8 mouse cellular contexts compared by ENCODE assay signal in the genomic region with DNA sequence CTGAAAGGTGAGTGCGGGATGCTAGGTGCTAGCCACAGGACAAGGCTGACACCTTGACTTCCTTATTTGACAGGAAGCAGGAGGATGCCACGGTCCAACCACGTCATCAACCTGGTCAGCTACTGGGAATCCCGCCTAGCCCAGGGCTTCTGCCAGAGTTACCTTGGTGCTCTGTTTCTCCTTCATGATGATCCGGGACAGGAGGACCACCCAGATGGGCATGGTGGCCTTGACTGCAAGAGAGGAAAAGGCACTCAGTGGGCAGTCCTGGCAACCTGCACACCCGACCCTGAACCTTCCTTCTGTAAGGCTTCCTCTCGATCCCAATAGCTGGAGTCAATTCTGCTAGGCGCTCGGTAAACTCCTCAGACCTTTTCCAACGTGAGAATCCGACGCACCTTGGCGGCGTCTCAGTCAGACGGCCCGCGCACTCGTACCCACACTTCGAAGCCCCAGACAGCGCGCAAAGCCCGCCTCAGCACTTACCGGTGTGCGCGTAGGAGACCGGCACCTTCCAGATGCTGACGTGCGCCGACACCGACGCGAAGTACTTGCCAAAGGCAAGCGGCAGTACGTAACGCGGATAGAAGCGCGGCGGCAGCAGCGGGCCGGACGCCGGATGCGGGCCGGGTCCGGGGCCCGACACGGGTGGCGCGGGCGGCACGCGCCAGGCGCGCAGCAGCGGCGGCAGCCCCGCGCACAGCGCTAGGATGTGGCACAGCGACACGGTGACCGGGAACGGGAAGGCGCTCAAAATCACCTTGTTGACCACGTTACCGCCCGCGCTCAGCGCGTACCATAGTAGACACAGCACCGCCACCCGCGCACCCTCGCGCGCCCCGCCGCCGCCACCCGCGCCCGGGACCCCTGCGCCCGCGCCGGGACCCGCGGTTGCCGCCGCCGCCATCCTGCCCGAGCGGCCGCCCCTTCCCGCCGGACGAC. TPM values are rescaled to one million over a fixed set of nuclear protein-coding genes. Genes with fewer than 3 reads are reported as not detected.
DNase-seq lines count a peak whose midpoint lies in the region; ATAC-seq and TF ChIP-seq lines count a peak whose summit lies in the region.

A gene (minus strand): TSS at position 935 of the 942 bp plus-strand sequence.

- peak; percentile 69 for DNase-seq in 3T3-L1 (ENCODE audit: low read depth, low spot score)
- no peak for DNase-seq in ES-E14 (ENCODE audit: low read depth, low spot score)
- DNase-seq in embryo, embryonic 10.5 days (ENCODE audit: low spot score): peak; percentile 22
- no peak for DNase-seq in gastrocnemius, postnatal 4 days (ENCODE audit: low spot score in 2 of 2)
- DNase-seq in midbrain, embryonic 14.5 days: no peak
- DNase-seq in splenic B cell, adult 2 months (ENCODE audit: low read depth, low spot score): peak; percentile 73

- peaks cover 39% of the 10 kb centered on the region for H3K36me3 ChIP-seq in ES-E14 (ENCODE audit: control insufficient read depth, insufficient read depth, low read length, poor library complexity, severe bottlenecking)
- peaks cover 23% of the 10 kb centered on the region for H3K36me3 ChIP-seq in intestine, embryonic 15.5 days
- peaks cover 59% of the 10 kb centered on the region for H3K36me3 ChIP-seq in limb, embryonic 13.5 days
- peaks cover 32% of the 10 kb centered on the region for H3K36me3 ChIP-seq in midbrain, embryonic 14.5 days (ENCODE audit: control insufficient read depth, insufficient read depth, low read length)
- H3K36me3 ChIP-seq in splenic B cell, adult 2 months (ENCODE audit: control insufficient read depth, insufficient read depth, low read length, poor library complexity, severe bottlenecking): peaks cover 7% of the 10 kb centered on the region

- under 1% methylated on average over 97 of the region's 98 CpGs for WGBS in intestine, embryonic 15.5 days
- WGBS in limb, embryonic 13.5 days: under 1% methylated on average over 67 of the region's 98 CpGs
- under 1% methylated on average over 96 of the region's 98 CpGs for WGBS in midbrain, embryonic 14.5 days

- peak within 1 kb of the TSS; percentile 98 for H3K9ac ChIP-seq in ES-E14 (ENCODE audit: insufficient read depth, low read depth, low read length, poor library complexity, severe bottlenecking)
- peak within 1 kb of the TSS; percentile 76 for H3K9ac ChIP-seq in intestine, embryonic 15.5 days
- peak within 1 kb of the TSS; percentile 92 for H3K9ac ChIP-seq in limb, embryonic 13.5 days
- H3K9ac ChIP-seq in midbrain, embryonic 14.5 days (replicated peaks; ENCODE audit: low read length): peak within 1 kb of the TSS; percentile 77

- no peaks in the 10 kb centered on the region for H3K9me3 ChIP-seq in ES-E14 (ENCODE audit: control insufficient read depth, insufficient read depth, low read depth, low read length)
- H3K9me3 ChIP-seq in intestine, embryonic 15.5 days: no peaks in the 10 kb centered on the region
- H3K9me3 ChIP-seq in limb, embryonic 13.5 days: no peaks in the 10 kb centered on the region
- no peaks in the 10 kb centered on the region for H3K9me3 ChIP-seq in midbrain, embryonic 14.5 days (ENCODE audit: control insufficient read depth, low read length)

- H3K4me1 ChIP-seq in ES-E14 (ENCODE audit: control insufficient read depth in 2 of 2, insufficient read depth in 2 of 2, low read length in 2 of 2, poor library complexity in 1 of 2): peaks cover 0 to 13% of the 10 kb centered on the region in 2 experiments; a peak in 2 of 4 replicates
- peaks cover 21% of the 10 kb centered on the region for H3K4me1 ChIP-seq in intestine, embryonic 15.5 days (replicated peaks)
- H3K4me1 ChIP-seq in limb, embryonic 13.5 days: peaks cover 31% of the 10 kb centered on the region
- peaks cover 22% of the 10 kb centered on the region for H3K4me1 ChIP-seq in midbrain, embryonic 14.5 days (ENCODE audit: control insufficient read depth, insufficient read depth, low read length)

- H3K4me3 ChIP-seq in ES-E14 (ENCODE audit: insufficient read depth in 1 of 2, low read depth in 1 of 2, low read length in 2 of 2, poor library complexity in 1 of 2, severe bottlenecking in 1 of 2): peak within 1 kb of the TSS; percentile 85 to 99
- H3K4me3 ChIP-seq in intestine, embryonic 15.5 days (replicated peaks): peak within 1 kb of the TSS; percentile 79
- peak within 1 kb of the TSS; percentile 93 for H3K4me3 ChIP-seq in limb, embryonic 13.5 days
- peak within 1 kb of the TSS; percentile 74 for H3K4me3 ChIP-seq in midbrain, embryonic 14.5 days (replicated peaks; ENCODE audit: low read depth, low read length)

- H3K4me2 ChIP-seq in intestine, embryonic 15.5 days (replicated peaks): peak within 1 kb of the TSS; percentile 86
- H3K4me2 ChIP-seq in limb, embryonic 13.5 days (replicated peaks): peak within 1 kb of the TSS; percentile 94
- H3K4me2 ChIP-seq in midbrain, embryonic 14.5 days (ENCODE audit: low read length): peak within 1 kb of the TSS; percentile 83

- in situ Hi-C loops in ES-E14 (cut with MboI; ENCODE audit: low sequenced_read_pairs in 2 of 2, unreplicated experiment in 2 of 2): no loop called here

- peak; percentile 55 for ATAC-seq in intestine, embryonic 15.5 days
- peak; percentile 38 for ATAC-seq in limb, embryonic 13.5 days (ENCODE audit: low FRiP score, low read depth)
- peak; percentile 72 for ATAC-seq in midbrain, embryonic 14.5 days (ENCODE audit: low FRiP score, low TSS enrichment)

- H3K27me3 ChIP-seq in intestine, embryonic 15.5 days (replicated peaks): no peaks in the 10 kb centered on the region
- H3K27me3 ChIP-seq in limb, embryonic 13.5 days: no peaks in the 10 kb centered on the region
- H3K27me3 ChIP-seq in midbrain, embryonic 14.5 days (ENCODE audit: control insufficient read depth, insufficient read depth, low read length): no peaks in the 10 kb centered on the region
- H3K27me3 ChIP-seq in splenic B cell, adult 2 months (ENCODE audit: control insufficient read depth, insufficient read depth, low read length, poor library complexity, severe bottlenecking): no peaks in the 10 kb centered on the region

- peak within 1 kb of the TSS; percentile 65; the same call in 1 of the 2 replicates for H3K27ac ChIP-seq in ES-E14 (ENCODE audit: insufficient read depth, low read depth, low read length, poor library complexity, severe bottlenecking)
- peak within 1 kb of the TSS; percentile 66 for H3K27ac ChIP-seq in intestine, embryonic 15.5 days
- peak within 1 kb of the TSS; percentile 65 for H3K27ac ChIP-seq in limb, embryonic 13.5 days
- H3K27ac ChIP-seq in midbrain, embryonic 14.5 days (replicated peaks; ENCODE audit: low read depth, low read length): peak within 1 kb of the TSS; percentile 81

TF ChIP-seq in ES-E14, 5 proteins besides CTCF, POLR2A, EP300 and RAD21:
- no peak for TF ChIP-seq HCFC1 (IDR thresholded peaks at IDR 0.05; ENCODE audit: borderline replicate concordance, insufficient read depth, low read length)
- TF ChIP-seq ZNF384 (IDR thresholded peaks at IDR 0.05; ENCODE audit: low read depth, low read length): no peak
- no peak for TF ChIP-seq CHD2 (IDR thresholded peaks at IDR 0.05; ENCODE audit: low read depth, low read length)
- no peak for TF ChIP-seq ZC3H11A (IDR thresholded peaks at IDR 0.05; ENCODE audit: borderline replicate concordance, low read depth, low read length)
- TF ChIP-seq MAFK (IDR thresholded peaks at IDR 0.05; ENCODE audit: insufficient read depth, low read depth, low read length): no peak

RNA-seq across cellular contexts. Expression of the gene that starts here (rescaled TPM):
- 91.1 and 97.0 TPM in 2 replicates for total RNA-seq in ES-E14 (2012; rRNA removed)
- total RNA-seq in gastrocnemius, postnatal 4 days (2021): 10 to 100 TPM; 24.5 to 28.3 TPM
- polyA plus RNA-seq in intestine, embryonic 15.5 days (2015; fragmentation: Nextera tagmentation; extraction: Ambion mirVana): 17.3 and 19.8 TPM in 2 replicates
- polyA plus RNA-seq in limb, embryonic 13.5 days (2015; fragmentation: Nextera tagmentation; extraction: Ambion mirVana): 20.2 and 21.8 TPM in 2 replicates
- polyA plus RNA-seq in midbrain, embryonic 14.5 days (2014; fragmentation: Nextera tagmentation; extraction: Ambion mirVana): 9.7 and 10.0 TPM in 2 replicates

Comparison
In these comparisons a context has a peak if more than half of its experiments do, and no peak if none do; other contexts are left out.
1. DNase-seq: peak in 3T3-L1 (single experiment), embryo, embryonic 10.5 days (single experiment) and splenic B cell, adult 2 months (single experiment); none in ES-E14 (single experiment), gastrocnemius, postnatal 4 days (0 of 2) and midbrain, embryonic 14.5 days (single experiment).
2. Peak in every context shown above with its lines, with median percentiles within 50 percentile points of each other: H3K27ac ChIP-seq, H3K4me3 ChIP-seq, H3K9ac ChIP-seq, ATAC-seq and H3K4me2 ChIP-seq.